31 mouse cellular contexts compared by ENCODE assay signal in genomic region chr10:118369518-118369917, GRCm38 (mm10). TPM values are rescaled to one million over a fixed set of nuclear protein-coding genes. Genes with fewer than 3 reads are reported as not detected.
"Had no signal": no experiment of that assay in that cellular context is flagged by ENCODE, and none has a peak within 500 bp of the region (broad histone marks: within the 10 kb centered on the region; RNA-seq: fewer than 3 reads in every experiment).

No protein-coding gene starts in this region.

- H3K9ac ChIP-seq: heart, embryonic 12.5 days; hindbrain, embryonic 12.5 days; limb, embryonic 12.5 days; liver, embryonic 13.5 days had no signal

- ATAC-seq: intestine, embryonic 16.5 days had no signal

- H3K27me3 ChIP-seq: heart, embryonic 12.5 days; hindbrain, embryonic 12.5 days; limb, embryonic 12.5 days; liver, embryonic 13.5 days had no signal

- H3K36me3 ChIP-seq: heart, embryonic 10.5 days; heart, embryonic 12.5 days; hindbrain, embryonic 10.5 days; hindbrain, embryonic 12.5 days; limb, embryonic 10.5 days; limb, embryonic 12.5 days; liver, embryonic 13.5 days had no signal

- H3K4me1 ChIP-seq: heart, embryonic 10.5 days; heart, embryonic 12.5 days; hindbrain, embryonic 10.5 days; hindbrain, embryonic 12.5 days; limb, embryonic 10.5 days; limb, embryonic 12.5 days; liver, embryonic 13.5 days had no signal

- H3K9me3 ChIP-seq: heart, embryonic 10.5 days; hindbrain, embryonic 10.5 days; hindbrain, embryonic 12.5 days; limb, embryonic 10.5 days; limb, embryonic 12.5 days; liver, embryonic 13.5 days had no signal

- H3K4me3 ChIP-seq: gastrocnemius, adult 2 months; heart, adult 2 months; heart, embryonic 10.5 days; heart, embryonic 12.5 days; hindbrain, embryonic 12.5 days; layer of hippocampus, adult 2 months; left cerebral cortex, adult 2 months; limb, embryonic 12.5 days; liver, embryonic 13.5 days had no signal

- DNase-seq: gastrocnemius, adult 2 months; gastrocnemius, postnatal 10 days; gastrocnemius, postnatal 25 days; heart, adult 2 months; heart, postnatal 10 days; heart, postnatal 4 days; kidney, adult 11 months; kidney, adult 8-10 months; kidney, postnatal 10 days; kidney, postnatal 25 days; kidney, postnatal 4 days; liver; liver, embryonic 13.5 days had no signal

- H3K27ac ChIP-seq: gastrocnemius, adult 2 months; heart, adult 2 months; heart, embryonic 10.5 days; hindbrain, embryonic 12.5 days; hindbrain, embryonic 14.5 days; layer of hippocampus, adult 2 months; left cerebral cortex, adult 2 months; limb, embryonic 10.5 days; limb, embryonic 12.5 days; liver, embryonic 13.5 days had no signal

RNA-seq across cellular contexts. Expression of gene Gm9049, which starts 15.6 kb away (rescaled TPM):
- polyA plus RNA-seq: heart, adult 2 months; heart, embryonic 12.5 days; heart, embryonic 14.5 days; hindbrain, embryonic 12.5 days; hindbrain, embryonic 14.5 days; inflammation-experienced regulatory T-cells, adult 6 months; kidney, embryonic 14.5 days; kidney, embryonic 16.5 days; limb, embryonic 10.5 days; limb, embryonic 12.5 days; limb, embryonic 14.5 days; liver, embryonic 11.5 days; liver, embryonic 13.5 days had no signal

RNA-seq across cellular contexts. Expression of gene Gm9048, which starts 21.0 kb away (rescaled TPM):
- polyA plus RNA-seq: heart, adult 2 months; heart, embryonic 10.5 days; heart, embryonic 12.5 days; heart, embryonic 14.5 days; heart, embryonic 16.5 days; hindbrain, embryonic 10.5 days; hindbrain, embryonic 12.5 days; hindbrain, embryonic 14.5 days; hindbrain, embryonic 16.5 days; intestine, embryonic 16.5 days; kidney, embryonic 14.5 days; kidney, embryonic 16.5 days; limb, embryonic 10.5 days; limb, embryonic 12.5 days; liver, embryonic 11.5 days; liver, embryonic 13.5 days had no signal

RNA-seq across cellular contexts. Expression of gene Gm9046, which starts 26.5 kb away (rescaled TPM):
- polyA plus RNA-seq: heart, adult 2 months; heart, embryonic 10.5 days; heart, embryonic 12.5 days; heart, embryonic 14.5 days; heart, embryonic 16.5 days; hindbrain, embryonic 10.5 days; hindbrain, embryonic 12.5 days; hindbrain, embryonic 14.5 days; hindbrain, embryonic 16.5 days; inflammation-experienced regulatory T-cells, adult 6 months; intestine, embryonic 16.5 days; kidney, embryonic 14.5 days; kidney, embryonic 16.5 days; limb, embryonic 10.5 days; limb, embryonic 12.5 days; limb, embryonic 14.5 days; liver, embryonic 11.5 days; liver, embryonic 13.5 days had no signal

RNA-seq across cellular contexts. Expression of gene Gm9045, which starts 31.9 kb away (rescaled TPM):
- polyA plus RNA-seq: heart, adult 2 months; heart, embryonic 12.5 days; heart, embryonic 14.5 days; hindbrain, embryonic 12.5 days; hindbrain, embryonic 14.5 days; inflammation-experienced regulatory T-cells, adult 6 months; kidney, embryonic 14.5 days; kidney, embryonic 16.5 days; limb, embryonic 10.5 days; limb, embryonic 12.5 days; limb, embryonic 14.5 days; liver, embryonic 11.5 days; liver, embryonic 13.5 days had no signal

RNA-seq across cellular contexts. Expression of gene Gm9044, which starts 37.3 kb away (rescaled TPM):
- polyA plus RNA-seq: heart, adult 2 months; heart, embryonic 10.5 days; heart, embryonic 12.5 days; heart, embryonic 14.5 days; heart, embryonic 16.5 days; hindbrain, embryonic 10.5 days; hindbrain, embryonic 12.5 days; hindbrain, embryonic 16.5 days; inflammation-experienced regulatory T-cells, adult 6 months; intestine, embryonic 16.5 days; kidney, embryonic 14.5 days; kidney, embryonic 16.5 days; limb, embryonic 10.5 days; limb, embryonic 12.5 days; limb, embryonic 14.5 days; liver, embryonic 11.5 days had no signal
